Mouse (Mus musculus): ENCODE measurements at regions not wholly inside any gene's neighbourhood (a gene's known extent, or its start where the extent isn't known, plus 50 kb on each side); places are given as distances from the start of the nearest gene placed in this dataset.

GRCm38 (mm10) chr12:39697182-39697581 is 340.6 kb downstream of the Arl4a start:
- no peaks in the 10 kb centered on the region for H3K27me3 ChIP-seq (ENCODE audit: control insufficient read depth, insufficient read depth, low read length)
- no peaks in the 10 kb centered on the region for H3K36me3 ChIP-seq (replicated peaks; ENCODE audit: control insufficient read depth, insufficient read depth, low read length)
- no peak overlapping the region for H3K9ac ChIP-seq (replicated peaks; ENCODE audit: low read depth, low read length)
- no peaks in the 10 kb centered on the region for H3K9me3 ChIP-seq (replicated peaks; ENCODE audit: control insufficient read depth, low read length)
- DNase-seq (ENCODE audit: low spot score) (no peak), ATAC-seq (ENCODE audit: insufficient read depth, low read depth) (no peak)
- 70% methylated on average over 3 of the region's 3 CpGs for WGBS
- H3K27ac ChIP-seq (ENCODE audit: low read depth): no peak overlapping the region
- H3K4me1 ChIP-seq (ENCODE audit: control insufficient read depth, insufficient read depth): no peaks in the 10 kb centered on the region
- no peak overlapping the region for H3K4me3 ChIP-seq (ENCODE audit: low read depth, low read length)
- TF ChIP-seq EP300 (IDR thresholded peaks at IDR 0.05; ENCODE audit: low read depth) (no peak), CTCF (IDR thresholded peaks at IDR 0.05; ENCODE audit: low read depth) (no peak)
- H3K4me2 ChIP-seq (ENCODE audit: low read depth, low read length): no peak overlapping the region

- TF ChIP-seq EP300 (IDR thresholded peaks at IDR 0.05; ENCODE audit: low read depth) (no peak), CTCF (IDR thresholded peaks at IDR 0.05; ENCODE audit: low read depth) (no peak)
- Histone ChIP-seq H3K9ac (replicated peaks; ENCODE audit: low read depth, low read length) (no peak overlapping the region), H3K9me3 (replicated peaks; ENCODE audit: control insufficient read depth, low read length) (no peaks in the 10 kb centered on the region), H3K4me2 (ENCODE audit: low read depth, low read length) (no peak overlapping the region), H3K27ac (ENCODE audit: low read depth) (no peak overlapping the region), H3K4me3 (ENCODE audit: low read depth, low read length) (no peak overlapping the region), H3K4me1 (ENCODE audit: control insufficient read depth, insufficient read depth) (no peaks in the 10 kb centered on the region), H3K36me3 (replicated peaks; ENCODE audit: control insufficient read depth, insufficient read depth, low read length) (no peaks in the 10 kb centered on the region), H3K27me3 (ENCODE audit: control insufficient read depth, insufficient read depth, low read length) (no peaks in the 10 kb centered on the region)
- WGBS: 32% methylated on average over 1 of the region's 1 CpGs
- ATAC-seq (ENCODE audit: insufficient read depth, low read depth): no peak
- DNase-seq (ENCODE audit: low spot score): no peak
Measured at GRCm38 (mm10) chr12:39695322-39695721, 342.5 kb downstream of the Arl4a start.

- Histone ChIP-seq H3K27me3 (ENCODE audit: control insufficient read depth, insufficient read depth, low read length) (no peaks in the 10 kb centered on the region), H3K4me1 (ENCODE audit: control insufficient read depth, insufficient read depth) (no peaks in the 10 kb centered on the region), H3K4me3 (ENCODE audit: low read depth, low read length) (no peak overlapping the region), H3K9ac (replicated peaks; ENCODE audit: low read depth, low read length) (no peak overlapping the region), H3K4me2 (ENCODE audit: low read depth, low read length) (no peak overlapping the region), H3K27ac (ENCODE audit: low read depth) (no peak overlapping the region), H3K36me3 (replicated peaks; ENCODE audit: control insufficient read depth, insufficient read depth, low read length) (no peaks in the 10 kb centered on the region), H3K9me3 (replicated peaks; ENCODE audit: control insufficient read depth, low read length) (no peaks in the 10 kb centered on the region)
- TF ChIP-seq EP300 (IDR thresholded peaks at IDR 0.05; ENCODE audit: low read depth) (no peak), CTCF (IDR thresholded peaks at IDR 0.05; ENCODE audit: low read depth) (no peak)
- ATAC-seq (ENCODE audit: insufficient read depth, low read depth) (no peak), DNase-seq (ENCODE audit: low spot score) (no peak)
- WGBS: 81% methylated on average over 2 of the region's 2 CpGs
Measured at GRCm38 (mm10) chr12:39692043-39692442, 345.8 kb downstream of the Arl4a start.

GRCm38 (mm10) chr12:39685399-39685798 is 352.4 kb downstream of the Arl4a start:
- H3K27ac ChIP-seq (ENCODE audit: low read depth): no peak overlapping the region
- ATAC-seq (ENCODE audit: insufficient read depth, low read depth) (no peak), DNase-seq (ENCODE audit: low spot score) (no peak)
- H3K9me3 ChIP-seq (replicated peaks; ENCODE audit: control insufficient read depth, low read length): no peaks in the 10 kb centered on the region
- no peak for TF ChIP-seq CTCF (IDR thresholded peaks at IDR 0.05; ENCODE audit: low read depth)
- TF ChIP-seq EP300 (IDR thresholded peaks at IDR 0.05; ENCODE audit: low read depth): no peak
- no peaks in the 10 kb centered on the region for H3K4me1 ChIP-seq (ENCODE audit: control insufficient read depth, insufficient read depth)
- H3K27me3 ChIP-seq (ENCODE audit: control insufficient read depth, insufficient read depth, low read length): no peaks in the 10 kb centered on the region
- no peak overlapping the region for H3K4me2 ChIP-seq (ENCODE audit: low read depth, low read length)
- H3K36me3 ChIP-seq (replicated peaks; ENCODE audit: control insufficient read depth, insufficient read depth, low read length): no peaks in the 10 kb centered on the region
- H3K9ac ChIP-seq (replicated peaks; ENCODE audit: low read depth, low read length): no peak overlapping the region
- no peak overlapping the region for H3K4me3 ChIP-seq (ENCODE audit: low read depth, low read length)

GRCm38 (mm10) chr12:39682121-39682520 is 355.7 kb downstream of the Arl4a start:
- Histone ChIP-seq H3K9ac (replicated peaks; ENCODE audit: low read depth, low read length) (no peak overlapping the region), H3K9me3 (replicated peaks; ENCODE audit: control insufficient read depth, low read length) (no peaks in the 10 kb centered on the region), H3K4me3 (ENCODE audit: low read depth, low read length) (no peak overlapping the region), H3K4me1 (ENCODE audit: control insufficient read depth, insufficient read depth) (no peaks in the 10 kb centered on the region), H3K36me3 (replicated peaks; ENCODE audit: control insufficient read depth, insufficient read depth, low read length) (no peaks in the 10 kb centered on the region), H3K4me2 (ENCODE audit: low read depth, low read length) (no peak overlapping the region), H3K27me3 (ENCODE audit: control insufficient read depth, insufficient read depth, low read length) (no peaks in the 10 kb centered on the region), H3K27ac (ENCODE audit: low read depth) (no peak overlapping the region)
- no peak for TF ChIP-seq CTCF (IDR thresholded peaks at IDR 0.05; ENCODE audit: low read depth)
- TF ChIP-seq EP300 (IDR thresholded peaks at IDR 0.05; ENCODE audit: low read depth): no peak
- no peak for ATAC-seq (ENCODE audit: insufficient read depth, low read depth)
- DNase-seq (ENCODE audit: low spot score): no peak
- 62% methylated on average over 1 of the region's 1 CpGs for WGBS

GRCm38 (mm10) chr12:39675608-39676007 is 362.2 kb downstream of the Arl4a start:
- H3K27me3 ChIP-seq (ENCODE audit: control insufficient read depth, insufficient read depth, low read length): no peaks in the 10 kb centered on the region
- ATAC-seq (ENCODE audit: insufficient read depth, low read depth): no peak
- H3K9ac ChIP-seq (replicated peaks; ENCODE audit: low read depth, low read length): no peak overlapping the region
- no peak for TF ChIP-seq CTCF (IDR thresholded peaks at IDR 0.05; ENCODE audit: low read depth)
- TF ChIP-seq EP300 (IDR thresholded peaks at IDR 0.05; ENCODE audit: low read depth): no peak
- no peak for DNase-seq (ENCODE audit: low spot score)
- no peak overlapping the region for H3K27ac ChIP-seq (ENCODE audit: low read depth)
- no peaks in the 10 kb centered on the region for H3K9me3 ChIP-seq (replicated peaks; ENCODE audit: control insufficient read depth, low read length)
- no peaks in the 10 kb centered on the region for H3K4me1 ChIP-seq (ENCODE audit: control insufficient read depth, insufficient read depth)
- H3K4me3 ChIP-seq (ENCODE audit: low read depth, low read length): no peak overlapping the region
- H3K36me3 ChIP-seq (replicated peaks; ENCODE audit: control insufficient read depth, insufficient read depth, low read length): no peaks in the 10 kb centered on the region
- 75% methylated on average over 2 of the region's 2 CpGs for WGBS
- no peak overlapping the region for H3K4me2 ChIP-seq (ENCODE audit: low read depth, low read length)

Measured in heart, postnatal 0 days (tissue).